8 mouse cellular contexts compared by ENCODE assay signal in genomic region chrX:73823747-73824146, GRCm38 (mm10). TPM values are rescaled to one million over a fixed set of nuclear protein-coding genes. Genes with fewer than 3 reads are reported as not detected.
DNase-seq lines count a peak whose midpoint lies in the region; ATAC-seq and TF ChIP-seq lines count a peak whose summit lies in the region.

No protein-coding gene starts in this region.

- 22% methylated on average over 17 of the region's 17 CpGs for WGBS in embryonic facial prominence, embryonic 10.5 days
- WGBS in intestine, embryonic 16.5 days = 13% methylated on average over 17 of the region's 17 CpGs
- WGBS in stomach, embryonic 15.5 days = 22% methylated on average over 17 of the region's 17 CpGs

- ATAC-seq in intestine, embryonic 16.5 days = no peak
- no peak for ATAC-seq in stomach, embryonic 15.5 days (ENCODE audit: insufficient read depth, low FRiP score, low read depth)

- peak overlapping the region; percentile 19; the same call in 1 of the 2 replicates for H3K9ac ChIP-seq in intestine, embryonic 16.5 days (ENCODE audit: low read depth, low read length)
- H3K9ac ChIP-seq in stomach, embryonic 15.5 days = no peak overlapping the region

- peak overlapping the region; percentile 85 for H3K4me3 ChIP-seq in E14TG2a.4 (replicated peaks; ENCODE audit: low read length)
- H3K4me3 ChIP-seq in embryonic facial prominence, embryonic 10.5 days = peak overlapping the region; percentile 70
- H3K4me3 ChIP-seq in intestine, embryonic 16.5 days (ENCODE audit: low read length) = peak overlapping the region; percentile 63
- H3K4me3 ChIP-seq in stomach, embryonic 15.5 days (replicated peaks) = peak overlapping the region; percentile 56

- no peaks in the 10 kb centered on the region for H3K9me3 ChIP-seq in E14TG2a.4 (ENCODE audit: low read length)
- H3K9me3 ChIP-seq in embryonic facial prominence, embryonic 10.5 days = no peaks in the 10 kb centered on the region
- H3K9me3 ChIP-seq in intestine, embryonic 16.5 days (ENCODE audit: control insufficient read depth, low read length) = no peaks in the 10 kb centered on the region
- no peaks in the 10 kb centered on the region for H3K9me3 ChIP-seq in stomach, embryonic 15.5 days

- peak; percentile 85 for DNase-seq in heart, adult 11 months
- no peak for DNase-seq in heart, adult 9 months (ENCODE audit: low spot score in 2 of 2)
- peak; percentile 36 for DNase-seq in embryonic facial prominence, embryonic 10.5 days (ENCODE audit: low spot score)
- no peak for DNase-seq in gastrocnemius, postnatal 14 days
- DNase-seq in spleen, adult 18-20 months = no peak

- H3K27me3 ChIP-seq in E14TG2a.4 (ENCODE audit: insufficient read depth, low read length) = no peaks in the 10 kb centered on the region
- peaks cover 46% of the 10 kb centered on the region for H3K27me3 ChIP-seq in embryonic facial prominence, embryonic 10.5 days (replicated peaks; ENCODE audit: low read depth, poor library complexity, severe bottlenecking)
- H3K27me3 ChIP-seq in intestine, embryonic 16.5 days (replicated peaks; ENCODE audit: control insufficient read depth, insufficient read depth, low read length) = peaks cover 16% of the 10 kb centered on the region
- H3K27me3 ChIP-seq in stomach, embryonic 15.5 days (replicated peaks) = no peaks in the 10 kb centered on the region; the same call in 1 of the 2 replicates

- intact Hi-C loops in gastrocnemius, postnatal 14 days (cut with DNase I; ENCODE audit: low total_unique reads) = no loop called here

- TF ChIP-seq CTCF in E14TG2a.4 (conservative IDR thresholded peaks at IDR 0.05; ENCODE audit: low read length) = no peak

- peaks cover 33% of the 10 kb centered on the region for H3K4me1 ChIP-seq in E14TG2a.4 (replicated peaks; ENCODE audit: low read depth, low read length)
- H3K4me1 ChIP-seq in embryonic facial prominence, embryonic 10.5 days = peaks cover 17% of the 10 kb centered on the region
- no peaks in the 10 kb centered on the region for H3K4me1 ChIP-seq in intestine, embryonic 16.5 days (ENCODE audit: control insufficient read depth, insufficient read depth, low read length)
- H3K4me1 ChIP-seq in stomach, embryonic 15.5 days = no peaks in the 10 kb centered on the region

- peaks cover 4% of the 10 kb centered on the region for H3K36me3 ChIP-seq in E14TG2a.4 (ENCODE audit: insufficient read depth, low read length)
- no peaks in the 10 kb centered on the region for H3K36me3 ChIP-seq in embryonic facial prominence, embryonic 10.5 days (replicated peaks)
- no peaks in the 10 kb centered on the region for H3K36me3 ChIP-seq in intestine, embryonic 16.5 days (ENCODE audit: control insufficient read depth, insufficient read depth, low read length)
- no peaks in the 10 kb centered on the region for H3K36me3 ChIP-seq in stomach, embryonic 15.5 days

- peak overlapping the region; percentile 84 for H3K27ac ChIP-seq in embryonic facial prominence, embryonic 10.5 days (replicated peaks)
- no peak overlapping the region for H3K27ac ChIP-seq in intestine, embryonic 16.5 days (ENCODE audit: low read length)
- H3K27ac ChIP-seq in stomach, embryonic 15.5 days = no peak overlapping the region

- H3K4me2 ChIP-seq in intestine, embryonic 16.5 days (ENCODE audit: low read depth, low read length) = peak overlapping the region; percentile 73
- H3K4me2 ChIP-seq in stomach, embryonic 15.5 days = peak overlapping the region; percentile 70

RNA-seq across cellular contexts. Expression of gene Pdzd4, which starts 1.0 kb away (rescaled TPM):
- polyA plus RNA-seq in embryonic facial prominence, embryonic 10.5 days (2016; fragmentation: Nextera tagmentation; extraction: Ambion mirVana) = 0.65 and 0.79 TPM in 2 replicates
- polyA plus RNA-seq in intestine, embryonic 16.5 days (2015; fragmentation: Nextera tagmentation; extraction: Ambion mirVana) = 0.39 and 0.53 TPM in 2 replicates
- polyA plus RNA-seq in stomach, embryonic 15.5 days (2015; fragmentation: Nextera tagmentation; extraction: Ambion mirVana) = 0.83 and 0.84 TPM in 2 replicates
- total RNA-seq in gastrocnemius, postnatal 14 days (2021) = 1 to 10 TPM; 1.7 to 2.2 TPM

RNA-seq across cellular contexts. Expression of gene Ssr4, which starts 36.9 kb away (rescaled TPM):
- polyA plus RNA-seq in embryonic facial prominence, embryonic 10.5 days (2016; fragmentation: Nextera tagmentation; extraction: Ambion mirVana) = 101 and 107 TPM in 2 replicates
- 269 TPM in 2 replicates for polyA plus RNA-seq in intestine, embryonic 16.5 days (2015; fragmentation: Nextera tagmentation; extraction: Ambion mirVana)
- 253 and 266 TPM in 2 replicates for polyA plus RNA-seq in stomach, embryonic 15.5 days (2015; fragmentation: Nextera tagmentation; extraction: Ambion mirVana)
- 10 to 100 TPM; 83.7 to 89.5 TPM for total RNA-seq in gastrocnemius, postnatal 14 days (2021)

RNA-seq across cellular contexts. Expression of gene Idh3g, which starts 37.0 kb away (rescaled TPM):
- polyA plus RNA-seq in embryonic facial prominence, embryonic 10.5 days (2016; fragmentation: Nextera tagmentation; extraction: Ambion mirVana) = 175 and 176 TPM in 2 replicates
- 267 and 269 TPM in 2 replicates for polyA plus RNA-seq in intestine, embryonic 16.5 days (2015; fragmentation: Nextera tagmentation; extraction: Ambion mirVana)
- polyA plus RNA-seq in stomach, embryonic 15.5 days (2015; fragmentation: Nextera tagmentation; extraction: Ambion mirVana) = 202 and 211 TPM in 2 replicates
- total RNA-seq in gastrocnemius, postnatal 14 days (2021) = 100 to 1,000 TPM; 305 to 363 TPM

RNA-seq across cellular contexts. Expression of gene Srpk3, which starts 49.5 kb away (rescaled TPM):
- polyA plus RNA-seq in embryonic facial prominence, embryonic 10.5 days (2016; fragmentation: Nextera tagmentation; extraction: Ambion mirVana) = 1.00 and 2.0 TPM in 2 replicates
- 0.99 and 1.9 TPM in 2 replicates for polyA plus RNA-seq in intestine, embryonic 16.5 days (2015; fragmentation: Nextera tagmentation; extraction: Ambion mirVana)
- 2.2 and 4.8 TPM in 2 replicates for polyA plus RNA-seq in stomach, embryonic 15.5 days (2015; fragmentation: Nextera tagmentation; extraction: Ambion mirVana)
- total RNA-seq in gastrocnemius, postnatal 14 days (2021) = 10 to 100 TPM; 66.3 to 93.3 TPM

Comparison
In these comparisons a context has a peak if more than half of its experiments do, and no peak if none do; other contexts are left out.
1. DNase-seq: peak in heart, adult 11 months (single experiment) and embryonic facial prominence, embryonic 10.5 days (single experiment); none in heart, adult 9 months (0 of 2), gastrocnemius, postnatal 14 days (single experiment) and spleen, adult 18-20 months (0 of 2).
2. Peak in every context shown above with its lines, with median percentiles within 50 percentile points of each other: H3K4me3 ChIP-seq.